Mouse (Mus musculus) layer of hippocampus, postnatal 14 days (tissue): ENCODE measurements at regions not wholly inside any gene's neighbourhood (a gene's known extent, or its start where the extent isn't known, plus 50 kb on each side); places are given as distances from the start of the nearest gene placed in this dataset.
"Not testable (repeated sequence)": the region's sequence is repeated elsewhere in the genome, so short reads cannot be mapped to it uniquely, and the experiment has no call there.

Source experiments
- DNase-seq, 2 experiments: peaks; one replicate each; pipeline ENCODE4 v3.0.0; 2021 to 2022; ENCODE audit warnings: low spot score in 2 of 2, mixed read lengths in 1 of 2

DNA sequence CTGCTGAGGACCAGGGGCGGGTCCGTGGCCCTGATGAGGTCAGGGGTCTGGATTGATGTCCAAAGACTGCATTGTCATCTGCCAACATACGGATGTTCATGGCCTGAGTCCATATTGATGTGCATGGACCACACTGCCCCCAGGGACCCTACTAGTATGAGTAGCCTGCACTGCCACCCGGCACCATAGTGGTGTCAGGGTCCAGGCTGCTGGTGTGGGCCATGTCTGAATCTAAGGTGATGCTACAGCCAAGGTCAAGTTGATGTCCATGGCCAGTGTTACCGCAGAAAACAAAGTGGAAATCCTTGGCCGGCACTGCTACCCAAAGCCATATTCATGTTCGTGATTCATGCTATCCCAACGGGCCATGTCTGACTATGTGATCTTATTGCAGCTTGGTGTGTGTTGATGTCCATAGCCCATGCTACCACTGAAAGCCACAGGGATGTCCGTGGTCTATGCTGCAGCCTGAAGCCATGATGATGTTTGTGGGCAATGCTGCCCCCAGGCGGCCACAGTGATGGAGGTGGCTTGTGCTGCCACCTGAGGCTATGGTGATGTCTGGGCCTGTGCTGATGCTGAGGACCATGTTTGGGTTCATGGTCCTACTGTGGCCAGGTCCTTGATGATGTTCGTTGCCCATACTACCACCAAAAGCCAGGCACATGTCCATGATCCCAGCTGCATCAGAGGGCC, 130.5 kb downstream of the Iqub start:
- DNase-seq, result no peak

DNA sequence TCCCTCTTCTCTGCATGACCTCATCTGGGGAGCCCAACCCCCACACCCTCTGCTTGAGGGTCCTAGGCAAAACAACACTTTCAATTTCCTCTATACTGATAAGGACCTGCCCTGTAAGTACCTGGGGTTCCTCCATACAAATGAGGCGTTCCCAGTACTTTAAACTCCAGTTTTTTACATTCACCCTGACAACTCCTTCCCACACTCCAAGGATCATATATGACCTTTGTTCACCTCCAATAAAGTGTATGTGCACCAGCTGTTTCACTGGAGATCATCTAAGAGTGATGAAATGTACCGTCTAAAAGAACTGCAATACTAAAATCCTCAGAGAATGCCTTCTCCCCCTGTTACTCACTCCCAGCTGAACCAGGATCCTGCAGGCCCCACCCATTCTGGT, 135.0 kb downstream of the Iqub start:
- no peak for DNase-seq

DNA sequence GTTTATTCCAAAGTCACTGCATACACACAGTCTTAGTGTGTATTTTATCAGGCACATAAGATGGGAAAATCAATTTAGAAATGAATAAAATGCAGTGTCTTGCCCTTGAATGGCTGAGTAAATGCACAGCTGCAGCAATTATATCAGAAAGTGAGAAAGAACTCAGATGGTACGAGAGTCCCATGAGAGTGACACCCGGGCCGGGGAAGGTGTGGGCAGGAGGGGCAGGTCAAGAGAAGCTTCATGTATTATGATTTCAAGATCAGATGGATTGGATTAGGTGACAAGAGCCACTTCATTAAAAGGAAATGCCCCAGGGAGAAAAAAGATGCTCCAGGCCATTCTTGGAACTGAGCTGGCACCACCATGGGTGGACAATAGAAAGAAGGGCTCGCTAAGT, 138.1 kb downstream of the Iqub start:
- DNase-seq, result no peak

DNA sequence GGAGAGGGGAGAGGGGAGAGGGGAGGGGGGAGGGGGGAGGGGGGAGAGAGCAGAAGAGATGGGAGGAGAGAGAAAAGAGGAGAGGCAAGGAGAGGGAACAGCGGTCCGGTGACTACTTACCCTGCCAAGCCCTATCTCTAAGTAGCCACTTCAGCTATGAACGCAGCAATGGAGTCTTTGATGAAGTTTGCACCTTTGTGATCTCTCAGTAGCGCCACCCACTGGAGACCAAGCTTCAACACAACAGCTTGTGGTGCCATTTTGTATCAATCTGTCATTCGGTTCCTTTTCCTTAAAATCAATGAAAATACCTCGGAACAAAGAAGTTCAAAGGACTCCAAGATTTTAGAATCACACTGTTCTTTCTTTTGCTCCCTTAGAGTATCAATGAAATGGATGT, 141.7 kb downstream of the Iqub start:
- DNase-seq, result no peak

DNA sequence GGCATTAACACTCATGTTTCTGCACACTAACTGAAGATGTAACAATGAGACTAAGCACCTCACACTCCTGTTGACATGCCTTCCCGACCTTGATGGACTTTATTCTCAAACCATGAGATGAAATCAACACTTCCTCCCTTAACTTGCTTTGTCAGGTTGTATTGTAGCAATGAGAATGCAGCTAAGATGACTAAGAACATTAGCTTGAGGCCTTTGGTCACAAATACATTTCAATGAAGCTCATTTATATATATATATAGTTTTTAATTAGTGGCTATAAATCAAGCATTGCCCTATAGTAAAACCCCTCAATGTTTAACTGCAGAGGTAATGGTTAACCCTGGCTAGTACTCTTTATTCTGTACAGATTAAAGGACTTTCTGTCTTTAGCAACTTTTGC, 143.2 kb downstream of the Iqub start:
- no peak for DNase-seq

DNA sequence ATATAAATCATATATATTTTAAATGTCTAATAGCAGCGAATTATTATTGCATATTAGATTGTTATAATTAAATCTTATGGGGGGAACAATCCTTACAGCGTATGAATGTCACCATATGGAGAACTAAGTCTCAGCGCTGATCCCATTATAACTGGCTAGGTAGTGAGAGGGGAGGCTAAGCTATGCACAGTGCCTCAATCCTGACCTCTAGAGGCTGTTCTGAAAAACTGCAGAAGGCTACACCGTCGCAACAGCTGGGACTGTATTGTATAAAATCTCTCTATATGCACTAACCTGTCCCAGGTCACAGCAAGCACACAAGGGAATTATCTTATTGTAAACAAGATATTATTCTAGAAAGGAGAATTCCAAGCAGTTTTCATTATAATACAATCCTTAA, 164.0 kb downstream of the Iqub start:
- peak in 1 of 2 experiments; percentile 63 for DNase-seq

DNA sequence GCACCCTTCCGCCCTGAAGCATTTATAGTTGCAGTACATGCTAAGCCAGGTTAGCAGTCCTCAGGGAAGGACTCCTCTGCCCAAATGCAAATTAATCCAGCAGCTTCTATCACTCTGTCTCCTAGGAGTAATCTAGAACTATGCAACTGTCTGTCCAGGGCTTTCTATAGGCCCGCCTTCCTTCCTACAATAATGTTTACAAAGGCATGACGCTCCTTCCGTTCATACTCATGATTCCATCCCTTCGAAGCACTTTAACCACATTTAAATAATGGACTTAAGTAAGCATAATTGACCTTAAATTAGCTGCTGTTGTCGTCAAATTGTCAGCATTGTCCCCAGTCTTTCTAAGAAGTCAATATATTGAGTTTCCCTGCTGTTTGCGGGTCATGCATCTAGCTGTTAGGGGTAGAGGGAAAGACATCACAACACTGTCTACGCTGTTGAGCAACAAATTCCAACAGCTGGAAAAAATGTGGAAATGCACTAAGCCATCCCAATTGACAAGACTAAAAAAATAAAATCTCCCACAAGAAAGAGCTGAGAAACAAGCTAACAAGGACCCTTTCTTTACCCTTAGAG, 166.3 kb downstream of the Iqub start:
- DNase-seq, result no peak

DNA sequence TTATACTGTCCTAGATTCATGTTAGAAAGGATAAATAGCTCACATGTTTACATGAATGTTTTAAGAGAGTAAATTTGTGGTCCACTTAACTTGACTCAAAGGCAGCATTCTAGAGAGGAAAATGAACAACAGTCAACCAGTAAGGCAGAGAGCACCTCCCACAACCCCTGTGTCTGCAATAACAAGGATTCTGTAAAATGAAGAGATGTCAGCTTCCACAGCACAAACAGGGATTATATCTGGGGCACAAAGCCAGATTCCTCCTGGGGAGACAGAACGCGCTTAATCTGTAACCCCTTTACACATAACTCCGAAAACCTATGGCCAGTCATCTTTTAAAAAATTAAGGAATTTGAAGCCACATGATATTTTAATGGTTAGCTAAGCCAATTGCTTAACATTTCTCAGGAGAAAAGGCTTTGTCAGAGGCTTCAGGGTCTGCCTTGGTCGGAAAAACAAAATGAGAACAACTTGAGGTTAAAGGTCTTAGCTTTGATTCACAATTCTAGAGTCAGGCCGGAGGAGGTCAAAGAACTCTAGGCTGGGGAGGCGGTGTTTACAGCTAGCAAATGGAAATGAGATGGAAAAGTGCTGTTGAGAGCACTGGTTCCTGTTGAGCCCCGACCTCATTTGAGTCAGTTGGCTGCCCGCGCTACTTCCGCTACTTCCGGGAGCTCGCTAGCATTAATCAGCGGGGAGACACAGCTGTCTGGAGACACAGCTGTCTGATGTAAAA, 167.0 kb downstream of the Iqub start:
- no peak for DNase-seq

DNA sequence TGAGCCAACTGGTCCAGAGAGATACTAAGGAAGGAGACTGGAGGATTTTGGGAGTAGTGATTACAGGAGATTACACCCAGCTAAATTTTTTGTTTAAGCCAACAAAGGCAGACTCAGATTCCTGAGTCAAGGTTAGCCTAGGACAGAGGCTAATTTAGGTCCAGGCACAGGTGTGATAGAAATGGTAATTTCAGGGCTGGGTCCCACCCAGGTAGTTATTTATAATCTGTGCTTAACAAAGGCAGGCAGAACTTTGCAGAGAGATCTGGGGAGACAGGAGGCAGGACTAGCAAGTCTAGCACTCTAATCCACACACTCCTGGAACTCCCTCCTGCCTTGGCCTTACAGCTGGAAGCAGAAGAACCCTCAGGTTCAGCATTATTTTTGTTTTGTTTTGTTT, 172.4 kb downstream of the Iqub start:
- no peak for DNase-seq

DNA sequence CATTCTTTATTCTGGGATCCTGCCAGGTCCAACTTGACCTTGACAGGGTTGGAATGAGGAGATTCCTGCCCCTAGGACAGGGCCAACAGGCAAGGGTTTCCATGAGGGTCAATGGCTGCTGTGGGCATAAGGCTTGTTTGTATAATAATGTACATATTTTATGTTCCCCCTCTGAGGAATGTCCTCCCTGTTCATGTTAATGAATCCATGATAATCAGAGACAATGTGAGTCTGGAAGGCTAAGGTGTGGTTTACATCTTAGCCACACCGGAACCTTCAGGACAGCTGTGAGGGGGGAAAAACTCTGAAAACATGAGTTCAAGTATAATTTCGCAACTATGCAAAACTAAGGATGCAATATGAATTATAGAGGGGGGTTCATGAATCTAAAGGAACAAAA, 172.8 kb downstream of the Iqub start:
- no peak for DNase-seq

DNA sequence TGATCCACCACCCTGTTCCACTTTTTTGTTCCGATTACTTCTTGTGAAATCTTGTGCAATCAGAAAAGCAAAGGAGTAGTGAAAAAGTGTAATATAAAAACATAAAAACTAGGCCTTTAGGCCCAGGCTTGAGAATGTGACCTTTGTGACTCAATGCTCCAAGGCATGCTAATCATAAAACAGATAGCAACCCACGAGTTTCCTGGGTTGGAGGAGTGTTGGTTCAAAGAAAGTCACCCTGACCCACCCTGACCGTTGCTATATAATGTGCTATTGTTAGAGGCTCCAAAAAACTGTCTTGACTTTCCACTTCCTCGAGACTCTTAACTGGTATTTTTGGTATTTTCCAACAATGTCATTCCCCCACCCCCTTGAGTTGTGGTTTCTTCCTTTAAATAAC, 172.2 kb upstream of the Slc13a1 start:
- not testable (repeated sequence) for DNase-seq

DNA sequence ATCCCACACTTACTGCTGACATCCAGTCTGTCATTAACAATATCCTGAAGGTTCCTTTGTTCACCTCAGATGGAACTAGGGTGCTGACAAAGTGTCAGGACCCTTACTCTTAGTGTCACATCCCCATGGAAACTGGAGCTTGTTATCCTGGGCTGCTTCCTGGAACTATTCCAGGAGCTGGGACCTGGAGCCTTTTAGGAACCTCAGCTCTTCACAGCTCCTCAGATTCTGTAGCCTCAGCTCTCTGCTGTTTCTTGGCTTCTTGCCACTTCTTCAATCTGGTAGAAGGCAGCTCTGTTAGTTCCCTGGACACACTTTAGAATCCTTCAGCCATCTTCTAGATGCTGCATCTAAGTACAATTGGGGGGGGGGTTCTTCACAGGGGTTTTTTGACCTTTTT, 157.3 kb upstream of the Slc13a1 start:
- DNase-seq, result peak; percentile 31 to 42

DNA sequence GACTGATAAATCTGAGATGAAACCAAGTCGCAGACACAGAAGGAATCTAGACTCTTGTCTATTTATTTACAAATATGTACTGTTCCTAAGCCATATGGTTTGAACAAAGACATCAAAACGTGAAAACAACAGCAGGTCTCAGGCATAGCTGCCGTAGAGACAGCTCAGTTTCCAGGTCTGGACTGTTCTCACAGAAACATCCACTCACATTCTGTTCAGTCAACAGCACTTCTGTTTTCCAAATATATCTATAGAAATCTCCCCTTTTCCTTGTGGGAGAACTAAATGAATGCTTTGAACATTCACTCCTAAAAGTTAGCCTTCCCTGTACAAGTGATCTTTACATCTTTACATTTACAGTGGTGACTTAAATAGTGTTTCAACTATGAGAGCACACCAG, 156.8 kb upstream of the Slc13a1 start:
- peak in 1 of 2 experiments; percentile 36 for DNase-seq

DNA sequence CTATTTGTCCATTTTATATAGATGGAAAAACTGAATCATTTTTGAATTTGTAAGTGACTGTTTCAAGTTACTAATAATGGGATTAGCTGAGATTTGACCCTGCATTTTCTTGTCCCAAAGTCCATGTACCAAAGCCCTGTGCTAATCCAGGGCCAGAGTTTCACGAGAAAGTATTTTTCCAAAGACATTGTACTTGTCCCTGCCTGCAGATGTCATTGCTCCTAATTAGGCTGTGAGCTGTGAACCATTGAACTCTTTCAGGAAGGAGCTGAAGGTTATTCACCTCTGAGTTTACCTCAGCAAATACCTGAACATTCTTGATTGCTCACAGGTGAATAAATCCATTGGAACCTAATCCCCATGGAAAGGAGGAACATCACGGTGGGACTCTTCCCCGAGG, 154.5 kb upstream of the Slc13a1 start:
- DNase-seq, result no peak

DNA sequence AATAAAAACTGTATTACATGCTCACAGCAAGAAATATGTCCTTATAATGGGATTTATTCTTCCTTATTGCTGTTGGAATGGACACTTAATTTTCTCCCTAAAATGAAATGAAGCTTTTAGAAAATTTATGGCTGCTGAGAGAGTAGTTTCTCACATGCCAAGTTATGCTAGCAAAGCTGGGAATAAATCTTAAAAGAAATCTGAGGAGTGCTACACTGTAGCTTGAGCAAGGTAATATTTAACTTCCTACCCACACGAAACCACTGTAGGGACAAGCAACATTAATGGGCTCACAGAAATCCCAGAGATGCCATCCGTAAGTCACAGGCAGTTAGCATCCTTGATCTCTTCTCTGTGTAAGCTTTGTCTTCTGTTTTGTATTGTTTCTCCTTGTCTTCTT, 151.0 kb upstream of the Slc13a1 start:
- no peak for DNase-seq

DNA sequence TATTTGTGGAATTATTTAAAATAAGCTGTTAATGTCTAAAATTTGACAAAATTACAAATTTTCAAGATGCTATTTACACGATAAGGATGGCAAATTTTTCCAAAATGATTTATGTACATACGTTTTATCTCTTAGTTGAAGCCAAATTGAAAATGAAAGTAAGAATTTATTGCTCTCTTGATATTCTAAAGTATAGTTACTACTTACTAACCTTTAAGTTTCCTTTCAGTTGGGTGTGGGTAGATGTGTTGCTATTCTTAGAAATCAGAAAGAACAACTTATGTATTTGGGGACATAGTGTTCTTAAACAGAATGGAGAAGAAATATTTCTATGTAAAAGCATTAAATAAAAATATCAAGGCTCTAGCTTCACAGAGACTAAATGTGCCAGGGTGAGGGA, 142.8 kb upstream of the Slc13a1 start:
- DNase-seq, result no peak

DNA sequence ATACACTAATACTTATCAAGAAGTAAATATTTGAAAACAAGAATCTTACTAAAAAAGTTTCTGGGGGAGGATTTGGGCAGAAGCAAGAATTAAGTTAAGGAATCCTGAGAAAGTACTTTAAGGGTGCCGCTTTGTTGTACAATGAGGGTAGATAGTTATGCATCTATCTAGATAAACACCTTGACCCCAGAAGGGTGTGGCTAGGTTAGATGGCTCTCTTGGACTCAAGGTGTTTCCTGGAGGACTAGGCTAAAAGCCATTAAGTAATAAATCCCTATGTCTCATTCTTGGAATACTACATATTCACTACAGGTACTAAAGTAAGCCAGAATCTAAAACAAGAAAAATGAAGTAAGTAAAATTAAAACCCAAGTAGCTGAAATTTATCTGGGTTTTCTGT, 141.9 kb upstream of the Slc13a1 start:
- DNase-seq, result no peak

DNA sequence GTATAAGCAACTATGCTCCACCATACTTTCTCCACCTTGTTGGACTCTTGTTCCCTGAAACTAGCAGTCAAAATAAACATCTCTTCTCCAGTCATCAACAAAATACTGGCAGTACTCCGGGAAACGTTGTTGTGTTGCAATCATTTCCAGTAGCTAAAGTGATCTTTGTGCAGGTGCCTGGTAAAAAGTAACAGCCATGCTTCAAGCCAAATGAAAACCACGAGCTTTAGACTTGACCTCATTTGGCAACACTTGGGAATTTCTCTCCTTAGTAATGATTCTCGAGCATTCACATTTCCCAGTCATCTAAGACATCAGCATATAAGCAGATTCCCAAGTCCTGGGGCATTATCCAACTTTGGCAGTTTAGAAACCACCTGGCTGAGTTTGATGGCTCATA, 133.8 kb upstream of the Slc13a1 start:
- no peak for DNase-seq

DNA sequence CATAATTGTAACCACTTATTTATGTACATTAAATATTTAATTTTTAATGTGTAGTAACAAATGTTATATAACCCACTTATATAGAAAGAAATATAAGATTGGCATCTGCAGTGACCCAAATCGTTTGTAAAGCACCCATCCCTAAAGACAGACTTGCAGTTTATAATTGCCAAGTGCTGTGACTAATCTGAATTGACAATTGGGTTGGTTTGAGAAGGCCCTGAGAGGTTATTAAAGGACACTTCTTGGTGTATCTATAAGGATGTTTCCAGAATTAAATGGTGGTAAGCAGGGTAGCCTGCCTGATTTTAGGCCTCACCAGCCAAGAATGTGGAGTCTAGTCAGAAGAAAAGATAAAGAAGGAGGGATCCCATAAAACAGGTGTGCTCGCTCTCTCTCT, 133.3 kb upstream of the Slc13a1 start:
- DNase-seq, result no peak

DNA sequence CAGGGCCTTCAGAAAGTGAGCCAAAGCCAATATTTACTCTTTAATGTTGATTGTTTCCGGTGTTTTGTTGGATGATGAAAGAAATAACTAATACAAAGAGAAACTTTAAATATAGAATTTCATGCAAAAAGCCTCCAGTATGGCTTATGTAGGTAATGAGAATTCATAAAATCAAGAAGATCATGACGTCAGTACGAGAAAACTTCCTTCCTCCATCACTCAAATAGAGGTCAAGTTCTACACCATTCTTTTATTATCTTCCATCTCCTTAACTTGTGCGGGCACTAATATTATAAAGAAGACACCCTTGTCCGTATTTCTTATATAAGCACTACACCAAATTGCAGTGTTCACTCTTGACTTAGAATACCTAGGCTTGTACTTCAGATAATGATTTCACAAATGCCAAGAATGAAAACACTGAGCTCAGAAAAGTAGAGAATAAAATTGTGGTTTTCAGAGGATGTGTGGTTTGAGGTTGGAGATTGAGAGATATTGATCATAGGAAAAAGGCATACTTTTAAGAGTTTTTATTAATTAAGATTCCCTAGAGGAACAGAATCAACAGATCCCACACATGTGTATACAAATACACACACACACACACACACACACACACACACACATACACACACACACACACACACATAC, 130.8 kb upstream of the Slc13a1 start:
- DNase-seq, result no peak

DNA sequence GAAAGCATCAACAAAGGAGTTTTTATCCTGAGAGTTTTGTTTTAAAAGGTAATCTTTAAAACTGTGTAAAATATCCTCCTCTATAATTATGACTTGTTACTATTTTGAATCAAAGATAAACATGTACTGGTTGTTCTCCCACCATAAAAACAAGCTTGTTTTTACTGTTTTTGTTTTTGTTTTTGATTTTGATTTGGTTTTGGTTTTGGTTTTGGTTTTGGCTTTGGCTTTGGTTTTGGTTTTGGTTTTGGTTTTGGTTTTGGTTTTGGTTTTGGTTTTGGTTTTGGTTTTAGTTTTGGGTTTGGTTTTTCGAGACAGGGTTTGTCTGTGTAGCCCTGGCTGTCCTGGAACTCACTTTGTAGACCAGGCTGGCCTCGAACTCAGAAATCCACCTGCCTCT, 120.9 kb upstream of the Slc13a1 start:
- not testable (repeated sequence) for DNase-seq

DNA sequence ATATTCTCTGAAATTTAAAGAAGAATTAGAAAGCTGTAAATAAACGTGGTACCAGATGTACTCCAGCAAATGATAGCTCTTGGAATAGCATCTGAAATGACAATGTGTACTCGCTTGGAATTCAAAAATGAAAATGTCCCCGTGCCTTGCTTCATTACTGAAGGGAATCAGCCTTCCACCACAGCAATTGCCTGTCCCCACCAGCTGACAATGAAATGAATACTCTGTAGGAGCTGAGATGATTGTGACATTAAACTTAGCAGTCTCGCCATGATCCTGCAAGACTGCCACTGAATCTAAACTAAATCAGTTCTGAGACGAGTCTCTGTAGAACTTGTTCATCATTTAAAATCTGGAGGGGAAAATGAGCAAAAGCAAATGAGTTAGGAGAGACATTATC, 104.9 kb upstream of the Slc13a1 start:
- peak in 1 of 2 experiments; percentile 33 for DNase-seq
